Mouse (Mus musculus) midbrain, embryonic 16.5 days (tissue): ENCODE data around the gene Tbk1. TPM values are rescaled to one million over a fixed set of nuclear protein-coding genes. Genes with fewer than 3 reads are reported as not detected.

Experiments used
- ATAC-seq: fragments of 200-750 bp; cut with Nextera tagmentation; 2 replicates; pipeline ENCODE4 v1.8.0; 2017; ENCODE audit warnings: moderate TSS enrichment
- H3K27ac ChIP-seq: fragments of 300-500 bp; sonication (generic); 2 replicates; pipeline ENCODE4 v1.5.1; 2014; ENCODE audit warnings: mild to moderate bottlenecking, low read length, mixed read lengths
- H3K27me3 ChIP-seq: fragments of 300-500 bp; sonication (generic); 2 replicates; pipeline ENCODE4 v1.6.1; 2014; ENCODE audit warnings: low read depth, low read length, mixed read lengths; ENCODE audit not compliant: control insufficient read depth, insufficient read depth
- H3K36me3 ChIP-seq: fragments of 300-500 bp; sonication (generic); 2 replicates; pipeline ENCODE4 v1.6.1; 2014; ENCODE audit warnings: mild to moderate bottlenecking, low read length, moderate library complexity, mixed read lengths; ENCODE audit not compliant: control insufficient read depth, insufficient read depth
- H3K4me1 ChIP-seq: fragments of 300-500 bp; sonication (generic); 2 replicates; pipeline ENCODE4 v1.6.1; 2014; ENCODE audit warnings: mild to moderate bottlenecking, low read length, mixed read lengths; ENCODE audit not compliant: control insufficient read depth, insufficient read depth
- H3K4me2 ChIP-seq: fragments of 300-500 bp; sonication (generic); 2 replicates; pipeline ENCODE4 v1.6.1; 2014; ENCODE audit warnings: mild to moderate bottlenecking, low read length, mixed read lengths
- H3K4me3 ChIP-seq: fragments of 300-500 bp; sonication (generic); 2 replicates; pipeline ENCODE4 v1.5.1; 2014; ENCODE audit warnings: low read depth, mild to moderate bottlenecking, low read length, moderate library complexity, mixed read lengths
- H3K9ac ChIP-seq: fragments of 300-500 bp; sonication (generic); 2 replicates; pipeline ENCODE4 v1.6.1; 2014; ENCODE audit warnings: low read depth, low read length, mixed read lengths
- H3K9me3 ChIP-seq: fragments of 300-500 bp; sonication (generic); replicated peaks from 2 replicates; pipeline ENCODE4 v1.6.1; 2014; ENCODE audit warnings: mild to moderate bottlenecking, low read length, mixed read lengths; ENCODE audit not compliant: control insufficient read depth, poor library complexity, severe bottlenecking
- WGBS: fragments of 180-500 bp; shearing (Covaris S2); extraction: QIAGEN DNeasy Blood & Tissue Kit; methylation state at CpG from one replicate; pipeline ENCODE4 v1.1.7; 2014; 5-methylcytosine and 5-hydroxymethylcytosine counted together
- polyA plus RNA-seq: library from polyadenylated mRNA; unstranded; fragments of >200 nt; fragmentation: Nextera tagmentation; extraction: Ambion mirVana; gene quantifications from 2 replicates; pipeline ENCODE4 v1.2.1, GENCODE M21; 2015

Tbk1 gene
- polyA plus RNA-seq = 31.1 and 35.9 TPM in 2 replicates

- Histone ChIP-seq H3K27me3 (no peaks in the 10 kb centered on the region), H3K27ac (peak within 1 kb of the TSS; percentile 56), H3K4me1 (peaks cover 9% of the 10 kb centered on the region), H3K36me3 (peaks cover 19% of the 10 kb centered on the region; the same call in 1 of the 2 replicates), H3K4me3 (peak within 1 kb of the TSS; percentile 80), H3K9ac (peak within 1 kb of the TSS; percentile 74), H3K4me2 (peak within 1 kb of the TSS; percentile 83), H3K9me3 (no peaks in the 10 kb centered on the region)
- ATAC-seq = peak; percentile 98
- under 1% methylated on average over 53 of the region's 58 CpGs for WGBS
Observed at GRCm38 (mm10) chr10:121586675-121587370, at the start of gene Tbk1. Gene Tbk1 (minus strand): TSS chr10:121586787.

GRCm38 (mm10) chr10:121636276-121636675, 49.7 kb upstream of the Tbk1 start:
- 89% methylated on average over 6 of the region's 6 CpGs for WGBS

GRCm38 (mm10) chr10:121634159-121634558, 47.6 kb upstream of the Tbk1 start:
- no peak overlapping the region for H3K4me2 ChIP-seq
- H3K4me1 ChIP-seq = no peaks in the 10 kb centered on the region
- 66% methylated on average over 1 of the region's 1 CpGs for WGBS
- H3K36me3 ChIP-seq = no peaks in the 10 kb centered on the region
- no peaks in the 10 kb centered on the region for H3K9me3 ChIP-seq
- no peaks in the 10 kb centered on the region for H3K27me3 ChIP-seq
- no peak overlapping the region for H3K4me3 ChIP-seq
- no peak for ATAC-seq
- H3K9ac ChIP-seq = no peak overlapping the region
- H3K27ac ChIP-seq = no peak overlapping the region

More at GRCm38 (mm10) chr10:121636276-121636675, 49.7 kb upstream of the Tbk1 start:
- Histone ChIP-seq H3K27me3 (no peaks in the 10 kb centered on the region), H3K9me3 (no peaks in the 10 kb centered on the region), H3K4me2 (no peak overlapping the region), H3K27ac (no peak overlapping the region), H3K9ac (no peak overlapping the region), H3K4me1 (peaks cover 8% of the 10 kb centered on the region), H3K36me3 (no peaks in the 10 kb centered on the region), H3K4me3 (no peak overlapping the region)
- no peak for ATAC-seq

- WGBS = 86% methylated on average over 6 of the region's 6 CpGs
Observed at GRCm38 (mm10) chr10:121628561-121629040, 42.0 kb upstream of the Tbk1 start.

GRCm38 (mm10) chr10:121627216-121627852, 40.7 kb upstream of the Tbk1 start:
- peaks cover 2% of the 10 kb centered on the region; the same call in 1 of the 2 replicates for H3K36me3 ChIP-seq
- H3K4me1 ChIP-seq = peaks cover 11% of the 10 kb centered on the region
- no peaks in the 10 kb centered on the region for H3K27me3 ChIP-seq
- no peak overlapping the region for H3K4me2 ChIP-seq
- H3K4me3 ChIP-seq = no peak overlapping the region
- H3K9me3 ChIP-seq = no peaks in the 10 kb centered on the region
- ATAC-seq = no peak
- 82% methylated on average over 10 of the region's 10 CpGs for WGBS
- no peak overlapping the region for H3K27ac ChIP-seq
- H3K9ac ChIP-seq = no peak overlapping the region

More at GRCm38 (mm10) chr10:121628561-121629040, 42.0 kb upstream of the Tbk1 start:
- Histone ChIP-seq H3K9ac (no peak overlapping the region), H3K27ac (no peak overlapping the region), H3K27me3 (no peaks in the 10 kb centered on the region), H3K9me3 (no peaks in the 10 kb centered on the region), H3K4me2 (no peak overlapping the region), H3K4me1 (peaks cover 11% of the 10 kb centered on the region), H3K4me3 (no peak overlapping the region), H3K36me3 (no peaks in the 10 kb centered on the region)
- ATAC-seq = no peak

GRCm38 (mm10) chr10:121626186-121626882, 39.7 kb upstream of the Tbk1 start, which contains the start of gene Xpot:
Gene Xpot (minus strand): TSS chr10:121626332.
- H3K9me3 ChIP-seq = no peaks in the 10 kb centered on the region
- peak within 1 kb of the TSS; percentile 82 for H3K9ac ChIP-seq
- peaks cover 10% of the 10 kb centered on the region for H3K36me3 ChIP-seq
- H3K4me1 ChIP-seq = peaks cover 11% of the 10 kb centered on the region
- ATAC-seq = peak; percentile 99
- peak within 1 kb of the TSS; percentile 76 for H3K4me2 ChIP-seq
- no peaks in the 10 kb centered on the region for H3K27me3 ChIP-seq
- peak within 1 kb of the TSS; percentile 87 for H3K4me3 ChIP-seq
- under 1% methylated on average over 70 of the region's 70 CpGs for WGBS
- peak within 1 kb of the TSS; percentile 89 for H3K27ac ChIP-seq

- H3K4me3 ChIP-seq = peak overlapping the region; percentile 87
- H3K4me1 ChIP-seq = peaks cover 11% of the 10 kb centered on the region
- peak overlapping the region; percentile 82 for H3K9ac ChIP-seq
- H3K36me3 ChIP-seq = peaks cover 12% of the 10 kb centered on the region
- under 1% methylated on average over 41 of the region's 41 CpGs for WGBS
- peak overlapping the region; percentile 89 for H3K27ac ChIP-seq
- no peaks in the 10 kb centered on the region for H3K27me3 ChIP-seq
- H3K9me3 ChIP-seq = no peaks in the 10 kb centered on the region
- H3K4me2 ChIP-seq = peak overlapping the region; percentile 76
- ATAC-seq = no peak
Observed at GRCm38 (mm10) chr10:121625407-121626185, 39.0 kb upstream of the Tbk1 start.

GRCm38 (mm10) chr10:121625006-121625405, 38.4 kb upstream of the Tbk1 start:
- Histone ChIP-seq H3K27me3 (no peaks in the 10 kb centered on the region), H3K9me3 (no peaks in the 10 kb centered on the region), H3K27ac (no peak overlapping the region), H3K4me2 (peak overlapping the region; percentile 76), H3K4me1 (peaks cover 11% of the 10 kb centered on the region), H3K9ac (peak overlapping the region; percentile 82), H3K36me3 (peaks cover 12% of the 10 kb centered on the region), H3K4me3 (peak overlapping the region; percentile 87)
- 16% methylated on average over 9 of the region's 9 CpGs for WGBS
- ATAC-seq = no peak
